Mouse (Mus musculus) urinary bladder, adult 2 months (tissue): ENCODE data around the gene Clec2d. TPM values are rescaled to one million over a fixed set of nuclear protein-coding genes. Genes with fewer than 3 reads are reported as not detected.

Experiments used
- DNase-seq: peaks from one replicate; pipeline ENCODE4 v3.0.0; 2022; ENCODE audit warnings: low spot score
- polyA plus RNA-seq: library from polyadenylated mRNA; depleted of rRNA; stranded (reverse); fragments of >200 nt; gene quantifications from 2 replicates; pipeline ENCODE4 v1.2.3, GENCODE M21; 2012; rRNA removed

Clec2d gene
- polyA plus RNA-seq, 1 experiment = 92.0 TPM

DNA sequence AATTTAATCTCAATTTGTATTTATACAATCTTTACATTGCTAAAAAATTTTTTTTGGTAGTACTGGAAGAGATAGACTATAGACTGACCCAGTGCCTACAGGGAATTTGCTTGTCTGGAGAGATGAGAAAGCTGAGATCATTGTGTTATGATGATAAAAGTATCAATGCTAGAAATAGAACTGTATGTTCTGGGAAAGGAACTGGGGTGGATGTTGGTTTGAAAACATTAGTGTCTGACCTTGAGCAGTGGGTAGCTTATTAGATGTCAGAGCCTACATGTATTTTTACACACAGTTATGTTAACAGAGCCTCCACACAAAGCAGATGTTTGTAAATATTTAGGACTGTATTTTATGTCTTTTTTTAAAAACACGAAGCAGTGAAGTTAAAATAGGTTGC, 43.7 kb downstream of the Clec2d start:
- no peak for DNase-seq

- no peak for DNase-seq
Observed at GRCm38 (mm10) chr6:129225078-129225477, 44.7 kb downstream of the Clec2d start.

DNA sequence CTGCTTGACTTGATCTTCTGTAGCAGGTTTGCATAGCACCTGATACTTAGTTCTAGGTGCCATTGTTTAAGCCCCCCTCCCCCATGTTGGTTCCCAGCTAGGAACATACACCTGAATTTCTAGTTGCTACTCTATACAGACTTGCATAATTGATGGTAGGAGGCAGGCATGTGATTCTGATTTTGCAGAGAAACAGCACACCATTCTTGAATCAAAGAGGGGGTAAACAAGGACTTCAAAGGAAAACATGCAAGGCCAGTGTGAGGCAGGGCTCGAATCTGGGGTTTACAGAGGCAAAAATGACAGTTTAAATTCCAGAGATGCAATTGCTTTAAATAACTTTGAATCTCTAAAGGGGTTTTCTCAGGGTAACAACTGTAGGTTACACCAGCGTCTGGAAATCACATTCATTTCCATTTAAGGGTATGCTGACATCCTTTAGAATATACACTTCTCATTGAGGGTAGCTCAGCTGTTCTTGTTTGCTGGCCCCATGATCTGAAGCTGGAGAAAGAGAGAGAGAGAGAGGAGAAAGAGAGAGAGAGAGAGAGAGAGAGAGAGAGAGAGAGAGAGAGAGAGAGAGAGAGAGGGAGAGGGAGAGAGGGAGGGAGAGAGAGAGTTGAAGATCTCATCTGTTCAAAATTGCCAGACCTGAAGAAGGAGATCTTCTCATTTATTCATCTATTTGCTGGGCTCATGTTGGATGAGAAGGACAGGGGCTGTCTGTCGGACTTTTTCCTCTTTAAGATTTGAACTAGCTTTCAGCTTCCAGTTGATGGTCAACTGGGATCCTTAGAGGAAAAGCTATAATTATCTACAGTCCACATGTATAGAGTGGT, 48.7 kb downstream of the Clec2d start:
- no peak for DNase-seq

DNA sequence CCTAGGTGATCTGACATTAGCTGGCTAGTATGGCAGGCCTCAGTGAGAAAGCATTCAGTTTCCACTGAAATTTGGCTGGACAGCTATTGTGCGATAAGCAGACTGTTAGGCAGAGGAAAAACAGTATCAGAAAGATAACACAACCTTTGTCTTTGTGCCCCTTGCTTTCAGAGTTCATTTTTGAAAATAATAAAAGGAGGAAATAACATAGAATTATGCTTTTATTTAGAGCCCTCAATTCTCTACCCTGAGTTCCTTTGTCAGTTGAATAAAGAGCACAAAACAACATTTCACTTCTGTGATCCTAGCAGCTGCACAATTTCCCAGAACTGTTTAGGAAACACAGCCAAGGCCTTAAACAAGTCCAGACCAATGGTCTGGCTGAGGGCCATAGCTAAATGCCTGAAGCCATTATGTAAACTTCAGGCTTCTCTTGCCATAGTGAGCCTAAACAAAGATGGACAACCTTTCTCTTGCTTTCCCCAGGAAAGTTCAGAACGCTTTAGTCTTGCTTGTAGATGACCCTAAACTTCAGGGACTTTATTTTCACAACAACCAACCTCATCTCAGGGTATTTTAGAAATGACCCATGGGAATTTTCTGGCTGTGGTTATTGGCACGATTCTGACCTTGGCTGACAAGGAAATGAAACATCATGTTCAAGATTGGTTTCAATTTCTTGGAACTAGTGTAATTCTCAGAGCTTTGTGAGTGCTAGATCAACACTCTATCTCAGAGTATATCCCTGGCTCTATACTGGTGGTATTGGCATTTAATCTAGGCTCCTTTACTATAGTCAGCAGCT, 49.6 kb downstream of the Clec2d start:
- DNase-seq = no peak

- DNase-seq = no peak
Observed at GRCm38 (mm10) chr6:129232005-129232841, 51.8 kb downstream of the Clec2d start.

DNA sequence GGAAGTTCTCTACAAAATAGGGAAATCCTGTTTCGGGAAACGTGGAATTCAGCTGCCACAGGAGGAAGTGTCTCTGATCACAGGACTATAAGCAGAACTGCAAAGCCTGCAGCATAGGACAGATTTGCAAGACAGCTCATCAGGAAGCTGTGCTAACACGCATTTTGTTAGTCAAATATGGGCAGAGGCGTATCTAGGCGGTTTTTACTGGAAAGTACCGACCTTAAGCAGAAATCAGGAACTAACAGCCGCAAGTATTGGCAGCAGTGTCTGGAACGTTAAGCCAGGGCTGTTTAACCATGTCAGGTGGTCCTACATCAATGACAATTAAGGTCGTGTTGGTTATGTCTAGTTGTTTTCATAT, 52.4 kb downstream of the Clec2d start:
- DNase-seq = no peak

DNA sequence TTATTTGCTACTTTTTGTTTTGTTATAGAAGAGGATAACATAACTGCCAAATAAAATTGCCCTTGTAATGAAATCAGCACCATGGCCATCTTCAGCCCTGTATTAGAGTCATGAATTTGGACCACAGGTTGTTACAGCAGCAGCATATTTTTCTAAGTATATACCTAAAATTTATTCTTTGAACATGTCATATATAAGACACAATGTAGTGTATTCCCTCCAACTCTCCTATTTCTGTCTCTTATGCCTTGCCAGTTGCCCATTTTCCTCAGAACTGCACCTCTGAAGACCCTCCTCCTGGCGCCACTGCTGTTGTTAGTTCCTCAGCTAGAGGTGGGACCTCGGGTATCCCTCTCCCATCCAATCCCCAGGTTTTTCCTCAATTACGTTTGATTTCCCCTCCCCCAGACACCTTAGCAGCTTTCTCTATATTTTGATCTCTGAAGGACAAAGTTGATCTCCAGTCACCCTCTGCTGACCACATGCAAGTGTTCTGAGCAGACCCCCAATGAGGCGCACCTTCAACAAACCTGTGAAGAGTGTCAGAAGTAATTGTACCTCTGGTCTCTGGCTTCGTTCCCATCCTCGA, 53.0 kb downstream of the Clec2d start:
- no peak for DNase-seq

DNA sequence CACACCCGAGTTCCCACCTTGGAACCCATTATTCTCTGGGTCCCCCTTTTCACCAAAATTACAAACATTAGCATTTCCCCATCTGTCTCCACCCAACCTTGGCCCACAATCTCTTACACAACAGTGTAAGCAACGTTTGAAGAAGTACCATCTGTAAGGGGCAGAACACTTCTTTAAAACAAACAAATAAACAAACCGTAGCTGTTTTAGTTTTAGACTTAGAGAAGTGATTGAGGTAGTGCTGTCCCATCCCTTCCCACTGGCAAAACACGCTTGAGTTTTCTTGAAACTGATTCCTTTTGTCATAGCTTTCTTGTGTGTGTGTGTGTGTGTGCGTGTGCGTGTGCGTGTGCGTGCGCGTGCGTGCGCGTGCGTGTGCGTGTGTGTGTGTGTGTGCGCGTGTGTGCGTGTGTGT, 53.5 kb downstream of the Clec2d start:
- DNase-seq = no peak

DNA sequence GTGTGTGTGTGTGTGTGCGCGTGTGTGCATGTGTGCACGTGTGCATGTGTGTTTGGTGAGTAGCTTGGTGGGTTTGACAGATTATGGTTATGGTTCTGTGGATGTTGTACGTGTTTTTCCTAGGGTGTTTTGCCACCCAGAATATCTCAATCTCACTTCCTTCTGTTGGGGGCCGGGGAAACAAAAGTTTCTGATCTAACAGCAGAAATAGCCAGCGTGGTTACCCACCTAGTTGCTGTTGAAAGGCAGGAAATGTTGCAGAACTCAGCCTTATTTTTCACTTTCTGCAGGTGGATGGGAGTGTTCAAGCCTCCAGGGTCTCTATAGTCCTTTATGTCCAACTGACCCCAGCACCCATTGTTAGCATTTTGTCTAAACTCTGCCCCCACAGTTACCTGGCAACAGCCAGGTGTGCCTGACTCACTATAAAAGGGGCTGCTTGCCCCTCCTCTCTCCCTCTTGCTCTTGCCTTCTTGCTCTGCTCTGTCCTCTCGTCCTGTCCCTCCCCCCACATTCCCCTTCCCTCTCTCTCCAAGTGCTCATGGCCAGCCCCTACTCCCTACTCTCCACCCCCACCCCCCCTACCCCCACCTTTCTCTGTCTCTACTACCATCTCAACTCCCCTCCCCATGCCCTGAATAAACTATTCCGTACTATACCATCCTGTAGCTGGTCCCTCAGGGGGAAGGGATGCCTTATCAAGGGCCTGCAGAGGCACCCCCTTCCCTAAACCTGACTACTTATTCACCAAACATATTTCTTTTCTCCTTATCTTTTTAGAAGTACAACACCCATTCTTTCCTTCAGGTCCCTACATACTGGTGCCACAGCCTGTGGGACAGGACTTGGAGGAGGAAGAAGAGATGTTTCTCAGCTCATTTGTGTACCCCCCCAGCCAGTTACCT, 54.3 kb downstream of the Clec2d start:
- DNase-seq = no peak

DNA sequence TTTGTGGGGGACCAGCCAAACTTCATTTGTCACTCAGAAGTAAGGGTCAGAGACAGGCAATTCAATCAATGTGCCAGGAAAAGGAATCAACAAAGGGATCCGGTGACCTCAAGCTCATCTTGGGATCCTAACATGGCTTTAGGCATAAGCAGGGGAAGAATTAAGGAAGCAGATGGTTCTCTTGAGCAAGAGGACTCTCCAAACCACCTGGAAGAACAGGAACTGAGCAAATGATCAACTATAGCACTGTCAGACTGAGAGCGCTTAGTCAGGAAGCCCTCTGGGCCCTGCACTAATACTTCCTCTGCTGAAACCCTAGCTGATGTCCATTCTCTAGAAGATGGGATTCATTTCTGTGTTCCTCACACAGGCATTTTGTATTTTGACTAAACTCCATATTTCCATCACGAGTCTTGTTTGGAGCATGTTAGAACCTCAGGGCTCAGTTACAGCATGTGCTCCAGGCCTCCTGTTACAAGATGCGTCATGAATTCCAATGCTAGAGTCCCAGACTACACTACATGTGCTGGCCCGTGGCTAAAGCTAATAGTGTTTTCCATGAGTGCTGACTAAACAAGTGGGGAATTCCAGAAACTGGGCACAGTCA, 55.5 kb downstream of the Clec2d start:
- no peak for DNase-seq

Other genes starting within 250 kb of the Clec2d start
- 0.03 and 0.15 TPM in 2 replicates for gene Clec2g, start 246.2 kb upstream of the Clec2d start, polyA plus RNA-seq
- gene Klrb1f, start 134.7 kb upstream of the Clec2d start, polyA plus RNA-seq = 0.37 and 0.54 TPM in 2 replicates
- gene Clec2e, start 79.7 kb upstream of the Clec2d start, polyA plus RNA-seq = 0.12 and 0.18 TPM in 2 replicates
- 0.32 and 0.49 TPM in 2 replicates for gene Cd69, start 94.8 kb downstream of the Clec2d start, polyA plus RNA-seq
- not detected in 2 replicates for gene 4922502D21Rik, start 151.2 kb downstream of the Clec2d start, polyA plus RNA-seq
- gene Clec12a, start 162.1 kb downstream of the Clec2d start, polyA plus RNA-seq = 5.6 and 5.7 TPM in 2 replicates
- gene Clec12b, start 205.3 kb downstream of the Clec2d start, polyA plus RNA-seq = 0.18 and 0.19 TPM in 2 replicates
- 0.03 TPM in 1 of 2 replicates, not detected in the other for gene Clec1b, start 216.7 kb downstream of the Clec2d start, polyA plus RNA-seq
- gene Clec9a, start 228.2 kb downstream of the Clec2d start, polyA plus RNA-seq = 1.4 and 3.3 TPM in 2 replicates